Mouse (Mus musculus) kidney, postnatal 14 days (tissue): ENCODE measurements around the gene Rpl38.
A peak's percentile ranks its signal among the peaks of the same experiment; 100 is the strongest.

Experiments
- DNase-seq: peaks from one replicate; pipeline ENCODE4 v3.0.0; 2022; ENCODE audit warnings: mixed read lengths

The Rpl38 gene

GRCm38 (mm10) chr11:114668301-114668710 lies at the start of gene Rpl38:
Gene Rpl38 (plus strand): TSS chr11:114668524.
- DNase-seq, result peak; percentile 95

- no peak for DNase-seq
These were observed 49.5 kb upstream of the Rpl38 start for GRCm38 (mm10) chr11:114618697-114619417.

- DNase-seq, result peak; percentile 36
These were observed 42.1 kb upstream of the Rpl38 start for GRCm38 (mm10) chr11:114626071-114626690.

GRCm38 (mm10) chr11:114627036-114627435 lies 41.3 kb upstream of the Rpl38 start:
- no peak for DNase-seq

GRCm38 (mm10) chr11:114628032-114628431 lies 40.3 kb upstream of the Rpl38 start:
- no peak for DNase-seq

- no peak for DNase-seq
These were observed 38.3 kb upstream of the Rpl38 start for GRCm38 (mm10) chr11:114630044-114630443.

GRCm38 (mm10) chr11:114632266-114632665 lies 36.1 kb upstream of the Rpl38 start:
- DNase-seq, result no peak

GRCm38 (mm10) chr11:114636292-114636691 lies 32.0 kb upstream of the Rpl38 start:
- DNase-seq, result peak; percentile 84

- no peak for DNase-seq
These were observed 31.4 kb upstream of the Rpl38 start for GRCm38 (mm10) chr11:114636727-114637505.

GRCm38 (mm10) chr11:114638647-114639290 lies 29.6 kb upstream of the Rpl38 start:
- DNase-seq, result no peak

- no peak for DNase-seq
These were observed 28.6 kb upstream of the Rpl38 start for GRCm38 (mm10) chr11:114639681-114640103.

- DNase-seq, result no peak
These were observed 27.7 kb upstream of the Rpl38 start for GRCm38 (mm10) chr11:114640658-114641057.

GRCm38 (mm10) chr11:114641136-114641535 lies 27.2 kb upstream of the Rpl38 start:
- peak; percentile 17 for DNase-seq

- no peak for DNase-seq
These were observed 26.1 kb upstream of the Rpl38 start for GRCm38 (mm10) chr11:114642184-114642583.

GRCm38 (mm10) chr11:114642926-114643325 lies 25.4 kb upstream of the Rpl38 start:
- DNase-seq, result no peak

GRCm38 (mm10) chr11:114644122-114644521 lies 24.2 kb upstream of the Rpl38 start:
- no peak for DNase-seq

- DNase-seq, result no peak
These were observed 18.8 kb upstream of the Rpl38 start for GRCm38 (mm10) chr11:114649510-114649909.

GRCm38 (mm10) chr11:114652531-114652930 lies 15.8 kb upstream of the Rpl38 start:
- DNase-seq, result no peak

GRCm38 (mm10) chr11:114653664-114654063 lies 14.7 kb upstream of the Rpl38 start:
- DNase-seq, result no peak

- no peak for DNase-seq
These were observed 13.8 kb upstream of the Rpl38 start for GRCm38 (mm10) chr11:114654552-114654951.

GRCm38 (mm10) chr11:114655350-114656008 lies 12.8 kb upstream of the Rpl38 start:
- no peak for DNase-seq

- no peak for DNase-seq
These were observed 11.2 kb upstream of the Rpl38 start for GRCm38 (mm10) chr11:114656994-114657644.
